Mouse (Mus musculus) subcutaneous adipose tissue, adult 2 months (tissue): ENCODE data around the gene Gm21679. TPM values are rescaled to one million over a fixed set of nuclear protein-coding genes. Genes with fewer than 3 reads are reported as not detected.

Source experiments
- polyA plus RNA-seq: library from polyadenylated mRNA; depleted of rRNA; stranded (reverse); fragments of >200 nt; gene quantifications from 2 replicates; pipeline ENCODE4 v1.2.3, GENCODE M21; 2012; ENCODE audit warnings: low replicate concordance; rRNA removed

The Gm21679 gene
- not detected in 2 replicates for polyA plus RNA-seq

DNA sequence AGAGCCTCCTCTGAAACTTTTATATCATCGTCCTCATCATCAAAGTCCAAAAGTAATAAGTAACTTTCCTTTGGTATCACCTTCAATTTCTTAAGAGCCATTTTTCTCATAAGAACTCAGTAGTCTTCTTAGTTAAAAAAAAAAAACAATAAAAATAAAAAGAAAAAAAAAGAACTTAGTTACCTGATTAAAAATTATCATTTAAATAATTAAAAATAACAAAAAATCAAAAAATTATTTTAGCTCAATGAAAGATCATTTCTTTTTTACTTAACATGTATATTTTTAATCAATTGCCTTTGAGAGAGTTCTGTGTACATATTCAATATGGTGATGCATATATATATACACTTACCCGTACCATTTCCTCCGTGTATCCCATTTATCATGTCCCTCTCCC, at the start of gene Gm21679:
Gm21679 (minus strand) TSS at position 101 of the 400 bp plus-strand sequence.

